Mouse (Mus musculus): ENCODE data around the gene Mapk6. TPM values are rescaled to one million over a fixed set of nuclear protein-coding genes. Genes with fewer than 3 reads are reported as not detected.

Mapk6 gene
- total RNA-seq, 2 experiments from 2014 or later: 26.0 to 26.2 TPM

DNA sequence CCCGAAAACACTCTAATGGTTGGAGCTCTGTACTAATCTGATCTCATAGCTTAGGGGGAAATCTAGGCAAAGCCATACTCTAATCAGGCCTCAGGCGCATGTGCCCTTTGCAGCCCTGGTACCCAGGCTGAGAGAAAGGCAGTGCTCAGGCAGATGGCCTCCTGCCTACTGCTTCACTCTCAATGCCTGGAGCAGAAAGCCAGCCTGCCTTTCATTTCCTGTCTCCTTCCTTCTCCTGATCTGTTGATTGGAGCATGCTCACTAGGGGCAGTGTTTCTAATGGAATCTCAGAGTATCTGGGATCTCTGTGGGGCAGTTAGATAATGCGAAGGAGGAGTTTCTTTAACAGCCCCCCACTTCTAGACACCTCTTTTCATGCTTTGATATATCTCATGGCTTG, 90.4 kb downstream of the Mapk6 start:
- no peak for DNase-seq

Other genes with a start within 250 kb of the Mapk6 start
- gene Myo5c, start 178.0 kb downstream of the Mapk6 start, total RNA-seq (2021): 1 to 10 TPM; 3.3 to 4.1 TPM
- 10 to 100 TPM; 21.9 to 24.9 TPM for gene Gnb5, start 103.7 kb downstream of the Mapk6 start, total RNA-seq (2021)
- under 1 TPM in 1 of 2 experiments, not detected in 1; 0.23 TPM for gene Bcl2l10, start 62.2 kb downstream of the Mapk6 start, total RNA-seq (2021)
- 10 to 100 TPM; 16.7 to 20.4 TPM for gene Leo1, start 31.5 kb upstream of the Mapk6 start, total RNA-seq (2021)
- gene Tmod3, start 149.7 kb upstream of the Mapk6 start, total RNA-seq (2021): 10 to 100 TPM; 51.0 to 64.7 TPM
- gene Tmod2, start 201.3 kb upstream of the Mapk6 start, total RNA-seq (2021): 1 to 10 TPM; 3.1 to 4.3 TPM
- gene Lysmd2, start 215.7 kb upstream of the Mapk6 start, total RNA-seq (2021): 10 to 100 TPM in 1 of 2 experiments, 1 to 10 TPM in 1; 9.9 to 11.9 TPM

All from heart, adult 18-20 months (tissue).